Mouse (Mus musculus) midbrain, embryonic 10.5 days (tissue): ENCODE data around the gene Hnrnpd. TPM values are rescaled to one million over a fixed set of nuclear protein-coding genes. Genes with fewer than 3 reads are reported as not detected.

Experiments used
- DNase-seq: peaks from one replicate; pipeline ENCODE4 v3.0.0-alpha.2; 2017; ENCODE audit warnings: low spot score
- H3K27ac ChIP-seq: fragments of 300-500 bp; sonication (generic); replicated peaks from 2 replicates; pipeline ENCODE4 v1.5.1; 2016; ENCODE audit warnings: mild to moderate bottlenecking
- H3K27me3 ChIP-seq: fragments of 300-500 bp; sonication (generic); 2 replicates; pipeline ENCODE4 v1.6.1; 2016; ENCODE audit warnings: low read depth, mild to moderate bottlenecking; ENCODE audit not compliant: poor library complexity, severe bottlenecking
- H3K36me3 ChIP-seq: fragments of 300-500 bp; sonication (generic); 2 replicates; pipeline ENCODE4 v1.6.1; 2016; ENCODE audit warnings: mild to moderate bottlenecking, moderate library complexity
- H3K4me1 ChIP-seq: fragments of 300-500 bp; sonication (generic); 2 replicates; pipeline ENCODE4 v1.6.1; 2016
- H3K4me3 ChIP-seq: fragments of 300-500 bp; sonication (generic); 2 replicates; pipeline ENCODE4 v1.5.1; 2016; ENCODE audit warnings: mild to moderate bottlenecking, moderate library complexity
- H3K9me3 ChIP-seq: fragments of 300-500 bp; sonication (generic); replicated peaks from 2 replicates; pipeline ENCODE4 v1.6.1; 2016; ENCODE audit warnings: mild to moderate bottlenecking
- WGBS: fragments of 180-500 bp; shearing (Covaris S2); methylation state at CpG from one replicate; pipeline ENCODE4 v1.1.7; 2016; 5-methylcytosine and 5-hydroxymethylcytosine counted together
- polyA plus RNA-seq: library from polyadenylated mRNA; unstranded; fragments of >200 nt; fragmentation: Nextera tagmentation; extraction: Ambion mirVana; gene quantifications from 2 replicates; pipeline ENCODE4 v1.2.1, GENCODE M21; 2016

Gene Hnrnpd
- polyA plus RNA-seq, 1 experiment from 2014 or later = 207 TPM

- Histone ChIP-seq H3K27ac (no peak overlapping the region), H3K4me1 (no peaks in the 10 kb centered on the region), H3K36me3 (no peaks in the 10 kb centered on the region), H3K4me3 (no peak overlapping the region), H3K9me3 (peaks cover 8% of the 10 kb centered on the region), H3K27me3 (no peaks in the 10 kb centered on the region)
- 93% methylated on average over 3 of the region's 3 CpGs for WGBS
- no peak for DNase-seq
Measured at GRCm38 (mm10) chr5:99994680-99995079, 15.9 kb upstream of the Hnrnpd start.

GRCm38 (mm10) chr5:99994166-99994565 lies 15.4 kb upstream of the Hnrnpd start:
- Histone ChIP-seq H3K27me3 (no peaks in the 10 kb centered on the region), H3K4me1 (no peaks in the 10 kb centered on the region), H3K4me3 (no peak overlapping the region), H3K9me3 (peaks cover 8% of the 10 kb centered on the region), H3K27ac (no peak overlapping the region), H3K36me3 (no peaks in the 10 kb centered on the region)
- DNase-seq = no peak
- WGBS = 83% methylated on average over 3 of the region's 3 CpGs

- Histone ChIP-seq H3K36me3 (peaks cover 8% of the 10 kb centered on the region; the same call in 1 of the 2 replicates), H3K27ac (no peak overlapping the region), H3K4me1 (peaks cover 6% of the 10 kb centered on the region), H3K4me3 (no peak overlapping the region), H3K27me3 (no peaks in the 10 kb centered on the region), H3K9me3 (no peaks in the 10 kb centered on the region)
- WGBS = 91% methylated on average over 9 of the region's 9 CpGs
- no peak for DNase-seq
Measured at GRCm38 (mm10) chr5:99983452-99984061, 4.8 kb upstream of the Hnrnpd start.

- no peaks in the 10 kb centered on the region for H3K9me3 ChIP-seq
- peaks cover 43% of the 10 kb centered on the region for H3K4me1 ChIP-seq
- peak overlapping the region; percentile 100 for H3K27ac ChIP-seq
- DNase-seq = peak; percentile 83
- peaks cover 44% of the 10 kb centered on the region for H3K36me3 ChIP-seq
- under 1% methylated on average over 47 of the region's 50 CpGs for WGBS
- no peaks in the 10 kb centered on the region for H3K27me3 ChIP-seq
- peak overlapping the region; percentile 96 for H3K4me3 ChIP-seq
Measured at GRCm38 (mm10) chr5:99977516-99978301, 1.0 kb downstream of the Hnrnpd start.

GRCm38 (mm10) chr5:99976334-99976955 lies 2.3 kb downstream of the Hnrnpd start:
- Histone ChIP-seq H3K36me3 (peaks cover 56% of the 10 kb centered on the region), H3K27ac (peak overlapping the region; percentile 100; the same call in 1 of the 2 replicates), H3K27me3 (no peaks in the 10 kb centered on the region), H3K9me3 (no peaks in the 10 kb centered on the region), H3K4me3 (peak overlapping the region; percentile 96), H3K4me1 (peaks cover 43% of the 10 kb centered on the region)
- WGBS = 29% methylated on average over 8 of the region's 8 CpGs
- no peak for DNase-seq

- no peaks in the 10 kb centered on the region for H3K27me3 ChIP-seq
- H3K9me3 ChIP-seq = no peaks in the 10 kb centered on the region
- peaks cover 43% of the 10 kb centered on the region for H3K4me1 ChIP-seq
- 86% methylated on average over 1 of the region's 1 CpGs for WGBS
- peak overlapping the region; percentile 96 for H3K4me3 ChIP-seq
- H3K36me3 ChIP-seq = peaks cover 61% of the 10 kb centered on the region
- H3K27ac ChIP-seq = no peak overlapping the region
- DNase-seq = no peak
Measured at GRCm38 (mm10) chr5:99975776-99976175, 3.0 kb downstream of the Hnrnpd start.

- H3K27ac ChIP-seq = no peak overlapping the region
- H3K27me3 ChIP-seq = no peaks in the 10 kb centered on the region
- no peaks in the 10 kb centered on the region for H3K9me3 ChIP-seq
- peaks cover 62% of the 10 kb centered on the region for H3K36me3 ChIP-seq
- WGBS = 85% methylated on average over 4 of the region's 4 CpGs
- peaks cover 43% of the 10 kb centered on the region for H3K4me1 ChIP-seq
- no peak for DNase-seq
- peak overlapping the region; percentile 96 for H3K4me3 ChIP-seq
Measured at GRCm38 (mm10) chr5:99975061-99975460, 3.7 kb downstream of the Hnrnpd start.

GRCm38 (mm10) chr5:99973941-99974340 lies 4.8 kb downstream of the Hnrnpd start:
- Histone ChIP-seq H3K4me3 (peak overlapping the region; percentile 96), H3K4me1 (peaks cover 37% of the 10 kb centered on the region), H3K36me3 (peaks cover 72% of the 10 kb centered on the region), H3K9me3 (no peaks in the 10 kb centered on the region), H3K27ac (no peak overlapping the region), H3K27me3 (no peaks in the 10 kb centered on the region)
- WGBS = 41% methylated on average over 2 of the region's 2 CpGs
- no peak for DNase-seq

- WGBS = 98% methylated on average over 2 of the region's 2 CpGs
- no peak for DNase-seq
Measured at GRCm38 (mm10) chr5:99959960-99960359, 18.8 kb downstream of the Hnrnpd start.

GRCm38 (mm10) chr5:99959236-99959936 lies 19.4 kb downstream of the Hnrnpd start:
- Histone ChIP-seq H3K27me3 (no peaks in the 10 kb centered on the region), H3K4me1 (peaks cover 9% of the 10 kb centered on the region), H3K27ac (no peak overlapping the region), H3K36me3 (peaks cover 77% of the 10 kb centered on the region), H3K4me3 (no peak overlapping the region), H3K9me3 (no peaks in the 10 kb centered on the region)
- no peak for DNase-seq
- WGBS = 86% methylated on average over 2 of the region's 2 CpGs

More at GRCm38 (mm10) chr5:99959960-99960359, 18.8 kb downstream of the Hnrnpd start:
- Histone ChIP-seq H3K27me3 (no peaks in the 10 kb centered on the region), H3K36me3 (peaks cover 82% of the 10 kb centered on the region), H3K4me3 (no peak overlapping the region), H3K4me1 (peaks cover 3% of the 10 kb centered on the region; the same call in 1 of the 2 replicates), H3K9me3 (no peaks in the 10 kb centered on the region), H3K27ac (no peak overlapping the region)

- DNase-seq = no peak
- Histone ChIP-seq H3K36me3 (peaks cover 69% of the 10 kb centered on the region), H3K27ac (no peak overlapping the region), H3K4me1 (peaks cover 16% of the 10 kb centered on the region), H3K27me3 (no peaks in the 10 kb centered on the region), H3K9me3 (no peaks in the 10 kb centered on the region), H3K4me3 (no peak overlapping the region)
- WGBS = 94% methylated on average over 1 of the region's 1 CpGs
Measured at GRCm38 (mm10) chr5:99958666-99959065, 20.1 kb downstream of the Hnrnpd start.

GRCm38 (mm10) chr5:99953883-99954282 lies 24.9 kb downstream of the Hnrnpd start:
- Histone ChIP-seq H3K27ac (peak overlapping the region; percentile 72), H3K36me3 (peaks cover 42% of the 10 kb centered on the region), H3K27me3 (no peaks in the 10 kb centered on the region), H3K9me3 (no peaks in the 10 kb centered on the region), H3K4me3 (no peak overlapping the region), H3K4me1 (peaks cover 20% of the 10 kb centered on the region)
- 24% methylated on average over 1 of the region's 1 CpGs for WGBS
- peak; percentile 44 for DNase-seq
